Mouse (Mus musculus) heart, embryonic 16.5 days (tissue): Measurements from ENCODE around the gene Ifnb1. TPM values are rescaled to one million over a fixed set of nuclear protein-coding genes. Genes with fewer than 3 reads are reported as not detected.

Experiments used
- ATAC-seq: fragments of 200-750 bp; cut with Nextera tagmentation; replicated peaks from 2 replicates; pipeline ENCODE4 v1.8.0; 2017; ENCODE audit warnings: moderate number of reproducible peaks; ENCODE audit not compliant: insufficient read depth, low FRiP score; ENCODE audit errors: extremely low read depth
- H3K27ac ChIP-seq: fragments of 300-500 bp; sonication (generic); 2 replicates; pipeline ENCODE4 v1.5.1; 2014; ENCODE audit warnings: mild to moderate bottlenecking, low read length, control low read depth, moderate library complexity
- H3K27me3 ChIP-seq: fragments of 300-500 bp; sonication (generic); 2 replicates; pipeline ENCODE4 v1.6.1; 2014; ENCODE audit warnings: low read length, mixed read lengths; ENCODE audit not compliant: control insufficient read depth, insufficient read depth
- H3K36me3 ChIP-seq: fragments of 300-500 bp; sonication (generic); 2 replicates; pipeline ENCODE4 v1.6.1; 2014; ENCODE audit not compliant: control insufficient read depth, insufficient read depth
- H3K4me1 ChIP-seq: fragments of 300-500 bp; sonication (generic); 2 replicates; pipeline ENCODE4 v1.6.1; 2014; ENCODE audit warnings: low read length, mixed read lengths; ENCODE audit not compliant: control insufficient read depth, insufficient read depth
- H3K4me2 ChIP-seq: fragments of 300-500 bp; sonication (generic); 2 replicates; pipeline ENCODE4 v1.6.1; 2014; ENCODE audit warnings: low read depth, mild to moderate bottlenecking, control low read depth, low read length
- H3K4me3 ChIP-seq: fragments of 300-500 bp; sonication (generic); 2 replicates; pipeline ENCODE4 v1.5.1; 2014; ENCODE audit warnings: mild to moderate bottlenecking, control low read depth, low read length
- H3K9ac ChIP-seq: fragments of 300-500 bp; sonication (generic); 2 replicates; pipeline ENCODE4 v1.6.1; 2014; ENCODE audit warnings: low read length, control low read depth
- H3K9me3 ChIP-seq: fragments of 300-500 bp; sonication (generic); replicated peaks from 2 replicates; pipeline ENCODE4 v1.6.1; 2016; ENCODE audit warnings: low read length; ENCODE audit not compliant: control insufficient read depth
- WGBS: fragments of 180-500 bp; shearing (Covaris S2); extraction: QIAGEN DNeasy Blood & Tissue Kit; methylation state at CpG from one replicate; pipeline ENCODE4 v1.1.7; 2014; 5-methylcytosine and 5-hydroxymethylcytosine counted together
- polyA plus RNA-seq: library from polyadenylated mRNA; unstranded; fragments of >200 nt; fragmentation: Nextera tagmentation; extraction: Ambion mirVana; gene quantifications from 2 replicates; pipeline ENCODE4 v1.2.1, GENCODE M21; 2015

The Ifnb1 gene
- polyA plus RNA-seq, 1 experiment from 2014 or later, result not detected

GRCm38 (mm10) chr4:88480130-88480529 lies 42.4 kb downstream of the Ifnb1 start:
- Histone ChIP-seq H3K36me3 (no peaks in the 10 kb centered on the region), H3K9ac (no peak overlapping the region), H3K4me2 (no peak overlapping the region), H3K4me3 (no peak overlapping the region), H3K4me1 (peaks cover 5% of the 10 kb centered on the region; the same call in 1 of the 2 replicates), H3K27ac (no peak overlapping the region), H3K27me3 (no peaks in the 10 kb centered on the region), H3K9me3 (no peaks in the 10 kb centered on the region)
- WGBS, result 65% methylated on average over 6 of the region's 6 CpGs
- ATAC-seq, result no peak

GRCm38 (mm10) chr4:88478809-88479186 lies 43.8 kb downstream of the Ifnb1 start:
- H3K4me2 ChIP-seq, result no peak overlapping the region
- peaks cover 5% of the 10 kb centered on the region; the same call in 1 of the 2 replicates for H3K4me1 ChIP-seq
- no peak overlapping the region for H3K27ac ChIP-seq
- 74% methylated on average over 9 of the region's 9 CpGs for WGBS
- no peaks in the 10 kb centered on the region for H3K9me3 ChIP-seq
- H3K27me3 ChIP-seq, result no peaks in the 10 kb centered on the region
- H3K9ac ChIP-seq, result no peak overlapping the region
- ATAC-seq, result no peak
- no peaks in the 10 kb centered on the region for H3K36me3 ChIP-seq
- no peak overlapping the region for H3K4me3 ChIP-seq

GRCm38 (mm10) chr4:88478177-88478808 lies 44.3 kb downstream of the Ifnb1 start:
- Histone ChIP-seq H3K9ac (no peak overlapping the region), H3K4me1 (peaks cover 5% of the 10 kb centered on the region; the same call in 1 of the 2 replicates), H3K4me2 (no peak overlapping the region), H3K9me3 (no peaks in the 10 kb centered on the region), H3K27ac (no peak overlapping the region), H3K4me3 (no peak overlapping the region), H3K27me3 (no peaks in the 10 kb centered on the region), H3K36me3 (no peaks in the 10 kb centered on the region)
- ATAC-seq, result no peak
- WGBS, result 76% methylated on average over 4 of the region's 4 CpGs

- peak overlapping the region; percentile 56 for H3K27ac ChIP-seq
- H3K36me3 ChIP-seq, result no peaks in the 10 kb centered on the region
- WGBS, result 25% methylated on average over 4 of the region's 4 CpGs
- H3K27me3 ChIP-seq, result no peaks in the 10 kb centered on the region
- H3K4me3 ChIP-seq, result no peak overlapping the region
- H3K4me2 ChIP-seq, result no peak overlapping the region
- H3K4me1 ChIP-seq, result peaks cover 5% of the 10 kb centered on the region; the same call in 1 of the 2 replicates
- ATAC-seq, result peak; percentile 80
- no peaks in the 10 kb centered on the region for H3K9me3 ChIP-seq
- H3K9ac ChIP-seq, result no peak overlapping the region
Observed at GRCm38 (mm10) chr4:88476511-88477210, 45.9 kb downstream of the Ifnb1 start.

GRCm38 (mm10) chr4:88476084-88476483 lies 46.5 kb downstream of the Ifnb1 start:
- H3K36me3 ChIP-seq, result no peaks in the 10 kb centered on the region
- H3K9me3 ChIP-seq, result no peaks in the 10 kb centered on the region
- WGBS, result 86% methylated on average over 3 of the region's 3 CpGs
- no peak overlapping the region for H3K4me3 ChIP-seq
- no peak overlapping the region for H3K4me2 ChIP-seq
- peak overlapping the region; percentile 56 for H3K27ac ChIP-seq
- no peak overlapping the region for H3K9ac ChIP-seq
- ATAC-seq, result no peak
- no peaks in the 10 kb centered on the region for H3K27me3 ChIP-seq
- peaks cover 5% of the 10 kb centered on the region; the same call in 1 of the 2 replicates for H3K4me1 ChIP-seq

Other genes starting within 250 kb of the Ifnb1 start
- gene Hacd4, start 83.8 kb downstream of the Ifnb1 start, polyA plus RNA-seq, result 7.3 and 7.8 TPM in 2 replicates
- gene Ifna15, start 35.5 kb upstream of the Ifnb1 start, polyA plus RNA-seq, result not detected in 2 replicates
- not detected in 2 replicates for gene Ifna14, start 49.0 kb upstream of the Ifnb1 start, polyA plus RNA-seq
- gene Ifna9, start 69.6 kb upstream of the Ifnb1 start, polyA plus RNA-seq, result not detected in 2 replicates
- not detected in 2 replicates for gene Ifna12, start 80.6 kb upstream of the Ifnb1 start, polyA plus RNA-seq
- gene C87499, start 111.6 kb upstream of the Ifnb1 start, polyA plus RNA-seq, result not detected in 2 replicates
- gene Ifna13, start 121.7 kb upstream of the Ifnb1 start, polyA plus RNA-seq, result not detected in 2 replicates
- not detected in 2 replicates for gene Ifna16, start 154.2 kb upstream of the Ifnb1 start, polyA plus RNA-seq
- not detected in 2 replicates for gene Ifna2, start 161.1 kb upstream of the Ifnb1 start, polyA plus RNA-seq
- gene Ifnab, start 168.6 kb upstream of the Ifnb1 start, polyA plus RNA-seq, result not detected in 2 replicates
- 0.76 and 1.1 TPM in 2 replicates for gene Gm26566, start 199.0 kb upstream of the Ifnb1 start, polyA plus RNA-seq
- gene Klhl9, start 199.7 kb upstream of the Ifnb1 start, polyA plus RNA-seq, result 77.2 and 82.3 TPM in 2 replicates
- not detected in 2 replicates for gene Gm13271, start 232.1 kb upstream of the Ifnb1 start, polyA plus RNA-seq
- gene Gm13283, start 237.3 kb upstream of the Ifnb1 start, polyA plus RNA-seq, result 0.25 TPM in 2 replicates